Mouse (Mus musculus): ENCODE measurements around the gene Gm20388. TPM values are rescaled to one million over a fixed set of nuclear protein-coding genes. Genes with fewer than 3 reads are reported as not detected.
A peak's percentile ranks its signal among the peaks of the same experiment; 100 is the strongest.

Gm20388 gene
- total RNA-seq, 1 experiment, result 27.0 TPM

DNA sequence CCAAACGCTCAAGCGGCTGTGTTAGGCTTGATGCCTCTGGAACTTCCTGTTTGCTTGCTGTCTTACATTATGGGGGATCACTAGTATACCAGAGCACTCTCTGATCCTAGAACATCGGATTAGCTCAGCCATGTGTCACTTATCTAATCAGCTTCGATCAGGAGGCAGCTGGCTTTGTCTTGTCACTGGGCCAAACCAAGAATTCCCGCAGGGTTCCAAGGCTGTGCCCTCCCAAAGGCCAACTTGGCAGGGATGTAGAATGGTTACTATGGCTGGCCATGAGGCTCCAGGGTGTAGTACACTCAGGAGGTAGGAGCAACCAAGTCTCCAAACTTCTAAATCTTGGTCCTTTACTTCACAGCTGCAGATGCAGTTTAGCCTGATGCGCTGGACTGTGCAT is 2656.1 kb downstream of the Gm20388 start:
- DNase-seq (ENCODE audit: low read depth, low spot score), result no peak
- Histone ChIP-seq H3K9me3 (ENCODE audit: control insufficient read depth, insufficient read depth, low read depth, low read length) (no peaks in the 10 kb centered on the region), H3K4me3 (ENCODE audit: insufficient read depth in 1 of 2, low read depth in 1 of 2, low read length in 2 of 2, poor library complexity in 1 of 2, severe bottlenecking in 1 of 2) (peak overlapping the region; percentile 41 to 99), H3K36me3 (ENCODE audit: control insufficient read depth, insufficient read depth, low read length, poor library complexity, severe bottlenecking) (peaks cover 31% of the 10 kb centered on the region), H3K9ac (ENCODE audit: insufficient read depth, low read depth, low read length, poor library complexity, severe bottlenecking) (peak overlapping the region; percentile 87), H3K27ac (ENCODE audit: insufficient read depth, low read depth, low read length, poor library complexity, severe bottlenecking) (peak overlapping the region; percentile 85), H3K4me1 (ENCODE audit: control insufficient read depth in 2 of 2, insufficient read depth in 2 of 2, low read length in 2 of 2, poor library complexity in 1 of 2) (peaks cover 7 to 10% of the 10 kb centered on the region in 2 experiments; a peak in 3 of 4 replicates)
- in situ Hi-C loops (cut with MboI; ENCODE audit: low sequenced_read_pairs in 2 of 2, unreplicated experiment in 2 of 2), result no loop called here
- TF ChIP-seq HCFC1 (IDR thresholded peaks at IDR 0.05; ENCODE audit: borderline replicate concordance, insufficient read depth, low read length) (no peak), ZC3H11A (IDR thresholded peaks at IDR 0.05; ENCODE audit: borderline replicate concordance, low read depth, low read length) (no peak), CHD2 (IDR thresholded peaks at IDR 0.05; ENCODE audit: low read depth, low read length) (no peak), MAFK (IDR thresholded peaks at IDR 0.05; ENCODE audit: insufficient read depth, low read depth, low read length) (no peak), ZNF384 (IDR thresholded peaks at IDR 0.05; ENCODE audit: low read depth, low read length) (no peak)

DNA sequence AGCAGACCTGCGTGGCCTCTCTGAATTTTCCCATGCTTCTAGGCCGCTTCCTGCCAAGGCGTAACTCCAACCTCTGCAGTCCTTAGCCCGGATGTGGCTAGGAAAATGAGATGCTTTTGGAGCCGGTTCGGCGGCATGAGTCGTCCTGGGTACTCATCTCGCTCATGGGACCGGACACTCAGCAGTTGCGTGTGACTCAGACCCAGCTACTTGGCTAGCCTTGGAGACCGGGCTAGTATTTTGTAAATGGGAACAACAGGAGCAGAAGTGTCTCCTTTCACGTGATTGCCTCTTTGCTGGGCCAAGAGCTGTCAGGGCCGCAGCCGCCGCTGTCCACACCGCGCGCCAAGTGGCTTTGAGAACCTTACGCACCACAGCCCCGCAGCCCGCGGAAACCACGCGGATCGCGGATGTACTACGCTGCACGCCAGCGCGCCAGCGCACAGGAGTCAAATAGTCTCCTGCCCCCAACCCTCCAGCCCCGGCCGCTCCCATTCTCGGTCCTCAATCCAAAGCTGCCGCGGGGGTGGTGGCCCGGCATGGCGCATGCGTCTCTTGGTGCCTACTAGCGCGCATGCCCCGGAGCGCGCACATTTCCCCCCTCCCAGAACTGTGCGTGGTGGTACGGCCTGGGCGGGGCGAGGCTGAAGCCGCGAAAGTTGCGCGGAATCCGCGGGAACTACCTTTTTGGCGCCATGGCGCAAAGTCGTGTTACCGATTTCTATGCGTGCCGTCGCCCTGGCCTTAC is 2656.9 kb downstream of the Gm20388 start, which contains the start of gene Cdt1:
Gene Cdt1 (plus strand): TSS at position 655 of the 748 bp plus-strand sequence.
- TF ChIP-seq ZNF384 (IDR thresholded peaks at IDR 0.05; ENCODE audit: low read depth, low read length) (no peak), HCFC1 (IDR thresholded peaks at IDR 0.05; ENCODE audit: borderline replicate concordance, insufficient read depth, low read length) (peak; percentile 66; the same call in 1 of the 2 replicates)
- peak; percentile 93 for DNase-seq (ENCODE audit: low read depth, low spot score)
- in situ Hi-C loops (cut with MboI; ENCODE audit: low sequenced_read_pairs in 2 of 2, unreplicated experiment in 2 of 2), result no loop called here
- H3K4me1 ChIP-seq (ENCODE audit: control insufficient read depth in 2 of 2, insufficient read depth in 2 of 2, low read length in 2 of 2, poor library complexity in 1 of 2), result peaks cover 7 to 15% of the 10 kb centered on the region in 2 experiments; a peak in 3 of 4 replicates
- H3K9ac ChIP-seq (ENCODE audit: insufficient read depth, low read depth, low read length, poor library complexity, severe bottlenecking), result peak within 1 kb of the TSS; percentile 100
- no peaks in the 10 kb centered on the region for H3K9me3 ChIP-seq (ENCODE audit: control insufficient read depth, insufficient read depth, low read depth, low read length)
- H3K36me3 ChIP-seq (ENCODE audit: control insufficient read depth, insufficient read depth, low read length, poor library complexity, severe bottlenecking), result peaks cover 38% of the 10 kb centered on the region
- peak within 1 kb of the TSS; percentile 73 to 99 for H3K4me3 ChIP-seq (ENCODE audit: insufficient read depth in 1 of 2, low read depth in 1 of 2, low read length in 2 of 2, poor library complexity in 1 of 2, severe bottlenecking in 1 of 2)
- peak within 1 kb of the TSS; percentile 95 for H3K27ac ChIP-seq (ENCODE audit: insufficient read depth, low read depth, low read length, poor library complexity, severe bottlenecking)

GRCm38 (mm10) chr8:122568109-122568504 is 2657.5 kb downstream of the Gm20388 start:
- Histone ChIP-seq H3K36me3 (ENCODE audit: control insufficient read depth, insufficient read depth, low read length, poor library complexity, severe bottlenecking) (peaks cover 43% of the 10 kb centered on the region), H3K9ac (ENCODE audit: insufficient read depth, low read depth, low read length, poor library complexity, severe bottlenecking) (peak overlapping the region; percentile 100), H3K4me3 (ENCODE audit: insufficient read depth in 1 of 2, low read depth in 1 of 2, low read length in 2 of 2, poor library complexity in 1 of 2, severe bottlenecking in 1 of 2) (peak overlapping the region; percentile 73 to 99), H3K4me1 (ENCODE audit: control insufficient read depth in 2 of 2, insufficient read depth in 2 of 2, low read length in 2 of 2, poor library complexity in 1 of 2) (peaks cover 9 to 15% of the 10 kb centered on the region in 2 experiments), H3K9me3 (ENCODE audit: control insufficient read depth, insufficient read depth, low read depth, low read length) (no peaks in the 10 kb centered on the region), H3K27ac (ENCODE audit: insufficient read depth, low read depth, low read length, poor library complexity, severe bottlenecking) (peak overlapping the region; percentile 95)
- TF ChIP-seq MAFK (IDR thresholded peaks at IDR 0.05; ENCODE audit: insufficient read depth, low read depth, low read length) (no peak), CHD2 (IDR thresholded peaks at IDR 0.05; ENCODE audit: low read depth, low read length) (no peak), ZC3H11A (IDR thresholded peaks at IDR 0.05; ENCODE audit: borderline replicate concordance, low read depth, low read length) (no peak), HCFC1 (IDR thresholded peaks at IDR 0.05; ENCODE audit: borderline replicate concordance, insufficient read depth, low read length) (no peak), ZNF384 (IDR thresholded peaks at IDR 0.05; ENCODE audit: low read depth, low read length) (no peak)
- in situ Hi-C loops (cut with MboI; ENCODE audit: low sequenced_read_pairs in 2 of 2, unreplicated experiment in 2 of 2), result no loop called here
- no peak for DNase-seq (ENCODE audit: low read depth, low spot score)

DNA sequence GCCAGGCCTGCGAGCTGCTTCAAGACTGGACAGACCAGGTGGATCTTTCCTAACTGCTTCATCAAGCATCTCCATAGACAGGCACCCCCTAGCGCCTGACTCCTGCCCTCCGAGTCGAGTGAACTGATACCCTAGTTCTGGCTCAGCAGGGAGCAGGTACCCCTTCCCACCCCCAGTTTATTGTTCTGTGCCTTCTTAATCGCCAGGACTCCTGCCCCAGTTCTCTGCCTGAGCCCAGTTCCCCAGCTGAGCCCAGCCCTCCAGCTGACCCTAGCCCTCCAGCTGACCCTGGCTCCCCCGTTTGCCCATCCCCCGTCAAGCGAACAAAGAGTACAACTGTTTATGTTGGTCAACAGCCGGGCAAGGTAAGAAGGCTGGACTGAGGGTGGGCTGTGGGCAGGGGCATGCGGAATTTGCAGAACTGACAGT is 2658.3 kb downstream of the Gm20388 start:
- Histone ChIP-seq H3K4me3 (ENCODE audit: insufficient read depth in 1 of 2, low read depth in 1 of 2, low read length in 2 of 2, poor library complexity in 1 of 2, severe bottlenecking in 1 of 2) (peak overlapping the region; percentile 73 to 99), H3K4me1 (ENCODE audit: control insufficient read depth in 2 of 2, insufficient read depth in 2 of 2, low read length in 2 of 2, poor library complexity in 1 of 2) (peaks cover 10 to 17% of the 10 kb centered on the region in 2 experiments), H3K36me3 (ENCODE audit: control insufficient read depth, insufficient read depth, low read length, poor library complexity, severe bottlenecking) (peaks cover 44% of the 10 kb centered on the region), H3K27ac (ENCODE audit: insufficient read depth, low read depth, low read length, poor library complexity, severe bottlenecking) (peak overlapping the region; percentile 24; the same call in 1 of the 2 replicates), H3K9me3 (ENCODE audit: control insufficient read depth, insufficient read depth, low read depth, low read length) (no peaks in the 10 kb centered on the region), H3K9ac (ENCODE audit: insufficient read depth, low read depth, low read length, poor library complexity, severe bottlenecking) (peak overlapping the region; percentile 100)
- in situ Hi-C loops (cut with MboI; ENCODE audit: low sequenced_read_pairs in 2 of 2, unreplicated experiment in 2 of 2), result no loop called here
- DNase-seq (ENCODE audit: low read depth, low spot score), result no peak
- TF ChIP-seq ZNF384 (IDR thresholded peaks at IDR 0.05; ENCODE audit: low read depth, low read length), result no peak
- no peak for TF ChIP-seq HCFC1 (IDR thresholded peaks at IDR 0.05; ENCODE audit: borderline replicate concordance, insufficient read depth, low read length)
